Mouse (Mus musculus): Measurements from ENCODE around the gene Ptprg. TPM values are rescaled to one million over a fixed set of nuclear protein-coding genes. Genes with fewer than 3 reads are reported as not detected.
A peak's percentile ranks its signal among the peaks of the same experiment; 100 is the strongest.

The Ptprg gene
- polyA plus RNA-seq, 1 experiment from 2014 or later: 34.4 TPM

- WGBS: 71% methylated on average over 12 of the region's 12 CpGs
- Histone ChIP-seq H3K27ac (no peak overlapping the region), H3K9me3 (no peaks in the 10 kb centered on the region), H3K27me3 (no peaks in the 10 kb centered on the region), H3K9ac (no peak overlapping the region), H3K4me1 (no peaks in the 10 kb centered on the region), H3K4me2 (no peak overlapping the region), H3K4me3 (no peak overlapping the region), H3K36me3 (no peaks in the 10 kb centered on the region)
- ATAC-seq (ENCODE audit: insufficient number of reproducible peaks, insufficient read depth, low FRiP score, low TSS enrichment, low read depth): no peak
Measured at GRCm38 (mm10) chr14:11835706-11836445, 282.5 kb downstream of the Ptprg start.

GRCm38 (mm10) chr14:11837714-11838113 lies 284.4 kb downstream of the Ptprg start:
- WGBS: 63% methylated on average over 1 of the region's 1 CpGs
- ATAC-seq (ENCODE audit: insufficient number of reproducible peaks, insufficient read depth, low FRiP score, low TSS enrichment, low read depth): no peak
- H3K4me1 ChIP-seq: no peaks in the 10 kb centered on the region

GRCm38 (mm10) chr14:11841621-11842020 lies 288.3 kb downstream of the Ptprg start:
- Histone ChIP-seq H3K4me1 (no peaks in the 10 kb centered on the region), H3K4me3 (no peak overlapping the region), H3K9ac (no peak overlapping the region), H3K36me3 (no peaks in the 10 kb centered on the region), H3K9me3 (no peaks in the 10 kb centered on the region), H3K27me3 (no peaks in the 10 kb centered on the region), H3K27ac (no peak overlapping the region), H3K4me2 (no peak overlapping the region)
- WGBS: 89% methylated on average over 4 of the region's 4 CpGs
- no peak for ATAC-seq (ENCODE audit: insufficient number of reproducible peaks, insufficient read depth, low FRiP score, low TSS enrichment, low read depth)

More at GRCm38 (mm10) chr14:11837714-11838113, 284.4 kb downstream of the Ptprg start:
- H3K9ac ChIP-seq: no peak overlapping the region
- no peaks in the 10 kb centered on the region for H3K9me3 ChIP-seq
- no peak overlapping the region for H3K4me2 ChIP-seq
- no peaks in the 10 kb centered on the region for H3K36me3 ChIP-seq
- no peak overlapping the region for H3K4me3 ChIP-seq
- H3K27me3 ChIP-seq: no peaks in the 10 kb centered on the region
- H3K27ac ChIP-seq: no peak overlapping the region

- Histone ChIP-seq H3K4me1 (peaks cover 11% of the 10 kb centered on the region), H3K4me3 (no peak overlapping the region), H3K9me3 (no peaks in the 10 kb centered on the region), H3K4me2 (no peak overlapping the region), H3K27ac (no peak overlapping the region), H3K36me3 (no peaks in the 10 kb centered on the region), H3K9ac (no peak overlapping the region), H3K27me3 (no peaks in the 10 kb centered on the region)
- WGBS: 77% methylated on average over 3 of the region's 3 CpGs
- no peak for ATAC-seq (ENCODE audit: insufficient number of reproducible peaks, insufficient read depth, low FRiP score, low TSS enrichment, low read depth)
Measured at GRCm38 (mm10) chr14:11852896-11853295, 299.6 kb downstream of the Ptprg start.

- no peak overlapping the region for H3K4me2 ChIP-seq
- H3K27ac ChIP-seq: no peak overlapping the region
- ATAC-seq (ENCODE audit: insufficient number of reproducible peaks, insufficient read depth, low FRiP score, low TSS enrichment, low read depth): no peak
- H3K36me3 ChIP-seq: no peaks in the 10 kb centered on the region
- H3K9ac ChIP-seq: no peak overlapping the region
- H3K4me1 ChIP-seq: peaks cover 32% of the 10 kb centered on the region
- H3K9me3 ChIP-seq: no peaks in the 10 kb centered on the region
- no peak overlapping the region for H3K4me3 ChIP-seq
- H3K27me3 ChIP-seq: no peaks in the 10 kb centered on the region
Measured at GRCm38 (mm10) chr14:11855499-11855898, 302.2 kb downstream of the Ptprg start.

- Histone ChIP-seq H3K9me3 (no peaks in the 10 kb centered on the region), H3K9ac (no peak overlapping the region), H3K4me2 (no peak overlapping the region), H3K4me3 (no peak overlapping the region), H3K27ac (no peak overlapping the region), H3K36me3 (no peaks in the 10 kb centered on the region), H3K4me1 (peaks cover 42% of the 10 kb centered on the region), H3K27me3 (no peaks in the 10 kb centered on the region)
- ATAC-seq (ENCODE audit: insufficient number of reproducible peaks, insufficient read depth, low FRiP score, low TSS enrichment, low read depth): no peak
- WGBS: 46% methylated on average over 3 of the region's 3 CpGs
Measured at GRCm38 (mm10) chr14:11857928-11858481, 304.7 kb downstream of the Ptprg start.

- Histone ChIP-seq H3K9me3 (no peaks in the 10 kb centered on the region), H3K27me3 (no peaks in the 10 kb centered on the region), H3K4me2 (no peak overlapping the region), H3K4me3 (no peak overlapping the region), H3K9ac (no peak overlapping the region), H3K36me3 (no peaks in the 10 kb centered on the region), H3K4me1 (peaks cover 53% of the 10 kb centered on the region), H3K27ac (no peak overlapping the region; the same call in 1 of the 2 replicates)
- 71% methylated on average over 3 of the region's 3 CpGs for WGBS
- no peak for ATAC-seq (ENCODE audit: insufficient number of reproducible peaks, insufficient read depth, low FRiP score, low TSS enrichment, low read depth)
Measured at GRCm38 (mm10) chr14:11863286-11863685, 310.0 kb downstream of the Ptprg start.

- H3K36me3 ChIP-seq: no peaks in the 10 kb centered on the region
- WGBS: 7% methylated on average over 3 of the region's 3 CpGs
Measured at GRCm38 (mm10) chr14:11864840-11865239, 311.5 kb downstream of the Ptprg start.

GRCm38 (mm10) chr14:11865332-11865731 lies 312.0 kb downstream of the Ptprg start:
- Histone ChIP-seq H3K9me3 (no peaks in the 10 kb centered on the region), H3K4me3 (no peak overlapping the region), H3K9ac (no peak overlapping the region), H3K4me2 (peak overlapping the region; percentile 27), H3K4me1 (peaks cover 40% of the 10 kb centered on the region), H3K27ac (peak overlapping the region; percentile 55; the same call in 1 of the 2 replicates), H3K27me3 (no peaks in the 10 kb centered on the region), H3K36me3 (no peaks in the 10 kb centered on the region)
- ATAC-seq (ENCODE audit: insufficient number of reproducible peaks, insufficient read depth, low FRiP score, low TSS enrichment, low read depth): no peak
- 14% methylated on average over 5 of the region's 5 CpGs for WGBS

More at GRCm38 (mm10) chr14:11864840-11865239, 311.5 kb downstream of the Ptprg start:
- H3K4me1 ChIP-seq: peaks cover 37% of the 10 kb centered on the region
- no peaks in the 10 kb centered on the region for H3K27me3 ChIP-seq
- H3K9ac ChIP-seq: no peak overlapping the region
- H3K9me3 ChIP-seq: no peaks in the 10 kb centered on the region
- no peak overlapping the region for H3K4me3 ChIP-seq
- no peak for ATAC-seq (ENCODE audit: insufficient number of reproducible peaks, insufficient read depth, low FRiP score, low TSS enrichment, low read depth)
- H3K4me2 ChIP-seq: peak overlapping the region; percentile 27
- peak overlapping the region; percentile 55 for H3K27ac ChIP-seq

- H3K9ac ChIP-seq: no peak overlapping the region
- H3K4me1 ChIP-seq: peaks cover 43% of the 10 kb centered on the region
- 59% methylated on average over 6 of the region's 6 CpGs for WGBS
- no peaks in the 10 kb centered on the region for H3K9me3 ChIP-seq
- ATAC-seq (ENCODE audit: insufficient number of reproducible peaks, insufficient read depth, low FRiP score, low TSS enrichment, low read depth): no peak
- no peak overlapping the region for H3K4me2 ChIP-seq
- H3K27ac ChIP-seq: no peak overlapping the region
- no peak overlapping the region for H3K4me3 ChIP-seq
- no peaks in the 10 kb centered on the region for H3K27me3 ChIP-seq
- H3K36me3 ChIP-seq: no peaks in the 10 kb centered on the region
Measured at GRCm38 (mm10) chr14:11865872-11866271, 312.5 kb downstream of the Ptprg start.

- H3K9me3 ChIP-seq: no peaks in the 10 kb centered on the region
- no peaks in the 10 kb centered on the region for H3K36me3 ChIP-seq
- H3K4me2 ChIP-seq: no peak overlapping the region
- no peak for ATAC-seq (ENCODE audit: insufficient number of reproducible peaks, insufficient read depth, low FRiP score, low TSS enrichment, low read depth)
- H3K4me3 ChIP-seq: no peak overlapping the region
- H3K27ac ChIP-seq: no peak overlapping the region
- 80% methylated on average over 7 of the region's 7 CpGs for WGBS
- H3K27me3 ChIP-seq: no peaks in the 10 kb centered on the region
- no peak overlapping the region for H3K9ac ChIP-seq
- peaks cover 43% of the 10 kb centered on the region for H3K4me1 ChIP-seq
Measured at GRCm38 (mm10) chr14:11866416-11866815, 313.1 kb downstream of the Ptprg start.

- no peak overlapping the region for H3K27ac ChIP-seq
- H3K9me3 ChIP-seq: no peaks in the 10 kb centered on the region
- no peak overlapping the region for H3K4me3 ChIP-seq
- ATAC-seq (ENCODE audit: insufficient number of reproducible peaks, insufficient read depth, low FRiP score, low TSS enrichment, low read depth): no peak
- H3K36me3 ChIP-seq: no peaks in the 10 kb centered on the region
- H3K9ac ChIP-seq: no peak overlapping the region
- peaks cover 45% of the 10 kb centered on the region for H3K4me1 ChIP-seq
- H3K4me2 ChIP-seq: no peak overlapping the region
- 46% methylated on average over 6 of the region's 6 CpGs for WGBS
- no peaks in the 10 kb centered on the region for H3K27me3 ChIP-seq
Measured at GRCm38 (mm10) chr14:11868636-11869035, 315.3 kb downstream of the Ptprg start.

All from embryonic facial prominence, embryonic 13.5 days (tissue).